Mouse (Mus musculus) neural tube, embryonic 12.5 days (tissue): ENCODE measurements around the gene En2. TPM values are rescaled to one million over a fixed set of nuclear protein-coding genes. Genes with fewer than 3 reads are reported as not detected.

Experiments
- ATAC-seq: fragments of 200-750 bp; cut with Nextera tagmentation; 2 replicates; pipeline ENCODE4 v1.8.0; 2017; ENCODE audit warnings: low read depth, mild to moderate bottlenecking, moderate TSS enrichment, moderate library complexity; ENCODE audit not compliant: low FRiP score
- H3K27ac ChIP-seq: fragments of 300-500 bp; sonication (generic); 2 replicates; pipeline ENCODE4 v1.5.1; 2016
- H3K27me3 ChIP-seq: fragments of 300-500 bp; sonication (generic); replicated peaks from 2 replicates; pipeline ENCODE4 v1.6.1; 2016; ENCODE audit warnings: mild to moderate bottlenecking
- H3K36me3 ChIP-seq: fragments of 300-500 bp; sonication (generic); 2 replicates; pipeline ENCODE4 v1.6.1; 2016; ENCODE audit warnings: mild to moderate bottlenecking
- H3K4me1 ChIP-seq: fragments of 300-500 bp; sonication (generic); 2 replicates; pipeline ENCODE4 v1.6.1; 2016
- H3K4me2 ChIP-seq: fragments of 300-500 bp; sonication (generic); replicated peaks from 2 replicates; pipeline ENCODE4 v1.6.1; 2016; ENCODE audit warnings: mild to moderate bottlenecking
- H3K4me3 ChIP-seq: fragments of 300-500 bp; sonication (generic); 2 replicates; pipeline ENCODE4 v1.5.1; 2016
- H3K9ac ChIP-seq: fragments of 300-500 bp; sonication (generic); 2 replicates; pipeline ENCODE4 v1.6.1; 2016; ENCODE audit warnings: mild to moderate bottlenecking
- H3K9me3 ChIP-seq: fragments of 300-500 bp; sonication (generic); 2 replicates; pipeline ENCODE4 v1.6.1; 2016; ENCODE audit warnings: mild to moderate bottlenecking
- WGBS: fragments of 180-500 bp; shearing (Covaris S2); methylation state at CpG from one replicate; pipeline ENCODE4 v1.1.7; 2016; 5-methylcytosine and 5-hydroxymethylcytosine counted together
- polyA plus RNA-seq: library from polyadenylated mRNA; unstranded; fragments of >200 nt; fragmentation: Nextera tagmentation; extraction: Ambion mirVana; gene quantifications from 2 replicates; pipeline ENCODE4 v1.2.1, GENCODE M21; 2016

En2 gene
- polyA plus RNA-seq, 1 experiment from 2014 or later, result 0.05 TPM

DNA sequence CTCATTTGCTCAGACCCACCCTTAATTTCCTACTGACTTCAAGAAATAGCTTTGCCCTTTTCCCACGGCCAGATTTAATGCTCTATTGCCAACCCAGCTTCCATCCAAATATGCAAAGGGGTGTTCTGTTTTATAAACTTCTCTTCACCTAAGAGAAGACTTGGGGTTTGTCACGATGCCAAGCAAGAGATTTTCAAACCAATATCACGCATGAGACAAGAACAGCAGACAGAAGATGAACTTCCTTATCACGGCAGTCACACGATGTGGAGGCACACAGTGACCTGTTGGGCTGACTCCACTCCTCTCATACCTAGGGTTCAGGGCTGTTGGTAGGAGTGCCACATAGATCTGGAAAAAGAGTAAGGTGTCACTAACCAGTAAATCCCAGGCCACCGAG lies 37.6 kb downstream of the En2 start:
- Histone ChIP-seq H3K4me3 (no peak overlapping the region), H3K36me3 (no peaks in the 10 kb centered on the region), H3K27ac (no peak overlapping the region), H3K9ac (no peak overlapping the region), H3K4me2 (no peak overlapping the region), H3K4me1 (peaks cover 3% of the 10 kb centered on the region; the same call in 1 of the 2 replicates), H3K27me3 (peaks cover 20% of the 10 kb centered on the region), H3K9me3 (no peaks in the 10 kb centered on the region)
- WGBS, result 83% methylated on average over 6 of the region's 6 CpGs
- ATAC-seq, result no peak

- no peak overlapping the region for H3K9ac ChIP-seq
- H3K27ac ChIP-seq, result no peak overlapping the region
- ATAC-seq, result no peak
- H3K27me3 ChIP-seq, result peaks cover 36% of the 10 kb centered on the region
- H3K36me3 ChIP-seq, result no peaks in the 10 kb centered on the region
- no peak overlapping the region for H3K4me3 ChIP-seq
- no peak overlapping the region for H3K4me2 ChIP-seq
- H3K4me1 ChIP-seq, result peaks cover 6% of the 10 kb centered on the region; the same call in 1 of the 2 replicates
- no peaks in the 10 kb centered on the region for H3K9me3 ChIP-seq
- WGBS, result 92% methylated on average over 2 of the region's 2 CpGs
Observed at GRCm38 (mm10) chr5:28204678-28205077, 39.2 kb downstream of the En2 start.

GRCm38 (mm10) chr5:28206448-28206847 lies 41.0 kb downstream of the En2 start:
- Histone ChIP-seq H3K9ac (no peak overlapping the region), H3K27me3 (peaks cover 52% of the 10 kb centered on the region), H3K4me1 (peaks cover 12% of the 10 kb centered on the region), H3K36me3 (no peaks in the 10 kb centered on the region), H3K27ac (no peak overlapping the region), H3K4me2 (no peak overlapping the region), H3K9me3 (no peaks in the 10 kb centered on the region), H3K4me3 (no peak overlapping the region)
- ATAC-seq, result no peak
- 79% methylated on average over 4 of the region's 4 CpGs for WGBS

- H3K9ac ChIP-seq, result no peak overlapping the region
- ATAC-seq, result no peak
- H3K4me2 ChIP-seq, result no peak overlapping the region
- H3K27ac ChIP-seq, result no peak overlapping the region
- no peaks in the 10 kb centered on the region for H3K36me3 ChIP-seq
- WGBS, result 69% methylated on average over 4 of the region's 4 CpGs
- H3K4me3 ChIP-seq, result no peak overlapping the region
- H3K9me3 ChIP-seq, result no peaks in the 10 kb centered on the region
- H3K4me1 ChIP-seq, result peaks cover 12% of the 10 kb centered on the region
- peaks cover 58% of the 10 kb centered on the region for H3K27me3 ChIP-seq
Observed at GRCm38 (mm10) chr5:28207043-28207442, 41.5 kb downstream of the En2 start.

- peaks cover 64% of the 10 kb centered on the region for H3K27me3 ChIP-seq
- H3K36me3 ChIP-seq, result no peaks in the 10 kb centered on the region
- no peak for ATAC-seq
- H3K4me1 ChIP-seq, result peaks cover 12% of the 10 kb centered on the region
- no peaks in the 10 kb centered on the region for H3K9me3 ChIP-seq
- WGBS, result 15% methylated on average over 20 of the region's 20 CpGs
- peak overlapping the region; percentile 80 for H3K4me2 ChIP-seq
- H3K9ac ChIP-seq, result no peak overlapping the region
- H3K27ac ChIP-seq, result no peak overlapping the region
- H3K4me3 ChIP-seq, result peak overlapping the region; percentile 40
Observed at GRCm38 (mm10) chr5:28208726-28209520, 43.4 kb downstream of the En2 start.

DNA sequence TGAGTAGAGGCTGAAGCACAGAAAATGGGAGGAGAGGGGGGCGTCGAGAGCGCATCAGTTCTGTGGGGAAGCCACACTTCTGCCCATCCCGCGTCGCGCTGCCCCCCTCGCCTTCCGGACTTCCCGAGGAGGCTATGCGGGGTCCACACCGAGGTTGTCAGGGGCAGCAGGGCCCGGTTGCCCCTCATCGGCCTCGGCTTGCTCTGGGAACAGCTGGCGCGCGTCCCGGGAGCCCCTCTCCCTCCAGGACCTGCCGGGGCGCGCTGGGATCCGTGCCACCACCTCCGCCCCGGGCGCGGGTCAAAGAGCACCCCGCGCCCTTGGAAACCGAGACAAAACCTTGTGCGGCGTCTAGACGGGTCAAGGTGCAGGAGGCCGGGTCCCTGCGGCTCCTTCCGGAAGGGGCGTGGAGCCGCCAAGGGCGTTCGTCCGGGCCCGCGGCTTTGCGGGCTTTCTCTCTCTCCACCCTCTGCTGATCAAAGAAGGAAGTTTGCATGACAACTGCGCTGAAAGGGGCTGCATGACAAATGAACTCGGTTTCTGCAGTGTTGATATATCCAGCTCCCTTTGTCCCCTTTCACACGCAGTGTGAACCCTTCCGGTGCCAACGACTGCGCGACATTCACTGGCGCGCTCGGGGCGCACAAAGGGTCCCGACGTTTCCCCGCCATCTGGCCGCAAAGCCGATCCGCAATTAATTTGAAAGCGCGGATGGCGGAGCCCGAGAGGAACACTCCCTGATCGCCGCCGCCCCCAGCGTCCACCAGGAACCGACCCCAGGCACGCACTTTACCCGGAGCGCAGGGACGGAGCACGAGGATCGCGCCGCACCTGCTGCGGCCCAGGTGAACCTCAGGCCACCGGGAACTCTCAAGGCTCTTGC lies 44.3 kb downstream of the En2 start:
- no peak overlapping the region for H3K9ac ChIP-seq
- no peak overlapping the region for H3K27ac ChIP-seq
- no peaks in the 10 kb centered on the region for H3K9me3 ChIP-seq
- under 1% methylated on average over 80 of the region's 80 CpGs for WGBS
- peak; percentile 69 for ATAC-seq
- H3K27me3 ChIP-seq, result peaks cover 69% of the 10 kb centered on the region
- no peaks in the 10 kb centered on the region for H3K36me3 ChIP-seq
- peak overlapping the region; percentile 40 for H3K4me3 ChIP-seq
- peaks cover 12% of the 10 kb centered on the region for H3K4me1 ChIP-seq
- peak overlapping the region; percentile 80 for H3K4me2 ChIP-seq

DNA sequence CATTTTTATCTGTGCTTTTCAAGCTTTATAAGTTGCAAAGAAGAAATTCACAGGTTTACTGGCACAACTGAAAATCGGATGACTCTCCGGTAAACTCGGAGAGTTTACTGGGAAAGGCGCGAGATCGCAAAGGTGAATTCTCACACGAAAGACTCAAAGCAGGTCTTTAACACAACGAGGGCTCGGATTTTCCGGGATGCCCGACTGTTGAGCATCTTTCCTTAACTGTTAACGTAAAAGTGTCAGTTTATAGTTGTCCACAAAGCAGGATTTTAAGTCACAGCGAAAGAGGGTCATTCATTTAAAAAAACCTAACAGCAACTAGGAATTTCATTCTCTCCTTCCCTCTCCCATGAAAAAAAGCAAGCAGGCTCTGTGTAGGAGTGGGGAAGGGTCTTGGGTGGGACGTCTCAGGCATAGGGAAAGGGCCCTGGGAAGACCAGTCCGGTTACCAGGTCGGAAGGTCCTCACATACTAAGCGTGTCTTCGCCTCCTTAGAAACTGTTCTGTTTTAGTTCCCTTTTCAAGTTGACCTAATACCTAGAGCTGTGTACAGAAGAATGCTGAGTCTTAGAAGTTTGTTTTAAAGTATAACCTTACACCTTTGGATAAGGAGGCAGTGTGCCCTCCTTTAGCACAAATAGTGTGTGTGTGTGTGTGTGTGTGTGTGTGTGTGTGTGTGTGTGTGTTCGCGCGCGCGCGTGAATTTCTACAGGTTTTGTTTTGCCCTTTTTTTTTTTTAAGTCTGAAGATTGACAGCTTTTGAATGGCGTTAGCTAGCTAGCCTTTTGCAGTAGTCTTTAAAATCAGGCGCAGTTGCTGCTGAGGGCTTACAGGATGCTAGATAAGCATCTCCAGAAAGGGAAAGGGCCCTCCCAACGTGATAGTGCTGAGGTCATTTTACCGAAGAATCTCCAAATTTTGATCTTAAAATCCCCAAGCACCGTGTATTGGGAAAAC lies 45.4 kb downstream of the En2 start:
- WGBS, result 1% methylated on average over 29 of the region's 29 CpGs
- no peak overlapping the region for H3K9ac ChIP-seq
- H3K36me3 ChIP-seq, result no peaks in the 10 kb centered on the region
- H3K4me2 ChIP-seq, result peak overlapping the region; percentile 80
- no peak overlapping the region for H3K27ac ChIP-seq
- H3K4me1 ChIP-seq, result peaks cover 12% of the 10 kb centered on the region
- no peak overlapping the region for H3K4me3 ChIP-seq
- ATAC-seq, result no peak
- peaks cover 71% of the 10 kb centered on the region for H3K27me3 ChIP-seq
- no peaks in the 10 kb centered on the region for H3K9me3 ChIP-seq

GRCm38 (mm10) chr5:28211651-28212310 lies 46.3 kb downstream of the En2 start:
- Histone ChIP-seq H3K4me3 (no peak overlapping the region), H3K4me1 (peaks cover 12% of the 10 kb centered on the region), H3K9ac (no peak overlapping the region), H3K27ac (no peak overlapping the region), H3K27me3 (peaks cover 65% of the 10 kb centered on the region), H3K36me3 (no peaks in the 10 kb centered on the region), H3K9me3 (no peaks in the 10 kb centered on the region), H3K4me2 (peak overlapping the region; percentile 80)
- 2% methylated on average over 15 of the region's 15 CpGs for WGBS
- peak; percentile 55; the same call in 1 of the 2 replicates for ATAC-seq

DNA sequence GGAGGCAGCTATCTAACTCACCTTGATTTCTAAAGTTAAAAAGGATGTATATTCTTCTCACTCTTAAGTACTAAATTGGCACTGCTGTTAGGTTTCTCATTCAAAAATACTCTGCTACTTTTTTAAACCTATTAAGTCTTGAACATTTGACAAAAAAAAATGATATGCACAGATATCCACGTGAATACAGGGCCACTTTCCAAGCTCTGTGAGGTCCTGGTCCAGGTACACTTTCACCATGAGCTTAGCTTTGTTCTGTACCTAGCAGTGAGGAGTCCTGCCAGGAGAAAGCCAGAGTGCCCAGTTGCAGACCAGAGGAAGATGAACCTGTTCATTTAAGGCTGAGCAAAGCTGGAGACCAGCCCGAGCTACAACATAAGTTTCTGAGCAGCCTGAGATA lies 47.9 kb downstream of the En2 start:
- H3K36me3 ChIP-seq, result no peaks in the 10 kb centered on the region
- H3K4me3 ChIP-seq, result no peak overlapping the region
- no peaks in the 10 kb centered on the region for H3K9me3 ChIP-seq
- no peak for ATAC-seq
- peaks cover 12% of the 10 kb centered on the region for H3K4me1 ChIP-seq
- no peak overlapping the region for H3K4me2 ChIP-seq
- no peak overlapping the region for H3K27ac ChIP-seq
- H3K9ac ChIP-seq, result no peak overlapping the region
- 70% methylated on average over 2 of the region's 2 CpGs for WGBS
- H3K27me3 ChIP-seq, result peaks cover 51% of the 10 kb centered on the region

DNA sequence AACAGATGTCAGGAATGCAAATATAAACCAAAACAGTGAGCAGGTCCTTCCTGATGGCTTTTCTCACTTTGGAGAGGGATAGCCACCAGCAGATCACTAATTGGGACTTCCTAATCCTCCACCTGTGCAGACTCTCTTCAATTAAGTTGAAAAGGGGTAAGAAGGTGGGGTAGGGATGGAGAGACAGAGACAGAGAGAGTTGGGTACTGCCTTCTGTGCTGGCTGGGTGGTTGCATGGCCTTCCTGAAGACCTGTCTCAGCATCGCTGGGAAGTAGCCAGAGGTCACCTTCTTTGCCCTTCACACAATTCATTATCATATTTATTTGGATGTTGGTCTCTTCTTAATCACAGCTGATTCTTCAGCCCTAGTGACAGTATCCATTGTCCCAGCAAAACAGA lies 54.1 kb downstream of the En2 start:
- Histone ChIP-seq H3K36me3 (no peaks in the 10 kb centered on the region), H3K4me3 (no peak overlapping the region), H3K27ac (no peak overlapping the region), H3K9ac (no peak overlapping the region), H3K27me3 (peaks cover 8% of the 10 kb centered on the region; the same call in 1 of the 2 replicates), H3K4me1 (no peaks in the 10 kb centered on the region), H3K4me2 (no peak overlapping the region), H3K9me3 (no peaks in the 10 kb centered on the region)
- no peak for ATAC-seq
- WGBS, result 90% methylated on average over 1 of the region's 1 CpGs
